Mouse (Mus musculus): ENCODE measurements at regions not wholly inside any gene's neighbourhood (a gene's known extent, or its start where the extent isn't known, plus 50 kb on each side); places are given as distances from the start of the nearest gene placed in this dataset.
A peak's percentile ranks its signal among the peaks of the same experiment; 100 is the strongest.

DNA sequence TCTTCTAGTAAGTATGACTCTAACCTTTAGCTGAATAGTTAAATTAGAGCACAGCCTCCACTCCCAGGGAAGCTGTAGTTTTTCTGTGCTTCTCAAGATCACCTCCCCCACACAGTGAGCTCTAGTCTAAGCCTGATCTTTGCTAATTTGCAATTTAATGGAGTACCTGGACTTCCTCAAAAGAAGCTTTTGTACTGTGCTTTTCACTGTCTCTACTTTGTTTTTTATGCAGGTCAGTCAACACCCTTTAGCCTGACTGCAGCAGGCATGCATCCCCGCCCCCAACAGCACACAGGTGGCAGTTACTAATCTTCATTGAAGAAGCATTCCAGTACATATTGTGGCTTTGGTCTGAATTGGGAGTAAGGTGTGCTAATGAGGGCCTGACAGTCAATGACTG lies 129.4 kb upstream of the Megf9 start:
- H3K27ac ChIP-seq (ENCODE audit: low read depth): no peak overlapping the region
- H3K27me3 ChIP-seq (ENCODE audit: insufficient read depth, low read length): no peaks in the 10 kb centered on the region
- H3K9me3 ChIP-seq (ENCODE audit: low read depth, low read length): no peaks in the 10 kb centered on the region
- H3K4me2 ChIP-seq: no peak overlapping the region
- H3K36me3 ChIP-seq (ENCODE audit: insufficient read depth): no peaks in the 10 kb centered on the region
- no peak overlapping the region for H3K9ac ChIP-seq
- no peaks in the 10 kb centered on the region for H3K4me1 ChIP-seq (ENCODE audit: insufficient read depth)
- ATAC-seq (ENCODE audit: insufficient read depth) (no peak), DNase-seq (no peak)
- no peak overlapping the region for H3K4me3 ChIP-seq (ENCODE audit: low read depth, low read length)
- 95% methylated on average over 1 of the region's 1 CpGs for WGBS
- TF ChIP-seq CTCF (IDR thresholded peaks at IDR 0.05; ENCODE audit: low read depth): no peak

GRCm38 (mm10) chr4:70621431-70621837 lies 86.6 kb upstream of the Megf9 start:
- peak; percentile 58 for TF ChIP-seq CTCF (IDR thresholded peaks at IDR 0.05; ENCODE audit: low read depth)
- Histone ChIP-seq H3K27me3 (ENCODE audit: insufficient read depth, low read length) (no peaks in the 10 kb centered on the region), H3K4me3 (ENCODE audit: low read depth, low read length) (no peak overlapping the region), H3K27ac (ENCODE audit: low read depth) (no peak overlapping the region), H3K36me3 (ENCODE audit: insufficient read depth) (no peaks in the 10 kb centered on the region), H3K9me3 (ENCODE audit: low read depth, low read length) (no peaks in the 10 kb centered on the region), H3K4me1 (ENCODE audit: insufficient read depth) (no peaks in the 10 kb centered on the region), H3K9ac (no peak overlapping the region), H3K4me2 (no peak overlapping the region)
- peak; percentile 78 for DNase-seq
- WGBS: 31% methylated on average over 2 of the region's 2 CpGs
- peak; percentile 78; the same call in 1 of the 2 replicates for ATAC-seq (ENCODE audit: insufficient read depth)

- Histone ChIP-seq H3K4me1 (ENCODE audit: insufficient read depth) (no peaks in the 10 kb centered on the region), H3K36me3 (ENCODE audit: insufficient read depth) (no peaks in the 10 kb centered on the region), H3K9ac (no peak overlapping the region), H3K27me3 (ENCODE audit: insufficient read depth, low read length) (no peaks in the 10 kb centered on the region), H3K4me2 (no peak overlapping the region), H3K9me3 (ENCODE audit: low read depth, low read length) (no peaks in the 10 kb centered on the region), H3K27ac (ENCODE audit: low read depth) (no peak overlapping the region), H3K4me3 (ENCODE audit: low read depth, low read length) (no peak overlapping the region)
- 83% methylated on average over 8 of the region's 8 CpGs for WGBS
- DNase-seq (no peak), ATAC-seq (ENCODE audit: insufficient read depth) (no peak)
- no peak for TF ChIP-seq CTCF (IDR thresholded peaks at IDR 0.05; ENCODE audit: low read depth)
These were observed 85.0 kb upstream of the Megf9 start for GRCm38 (mm10) chr4:70619636-70620287.

DNA sequence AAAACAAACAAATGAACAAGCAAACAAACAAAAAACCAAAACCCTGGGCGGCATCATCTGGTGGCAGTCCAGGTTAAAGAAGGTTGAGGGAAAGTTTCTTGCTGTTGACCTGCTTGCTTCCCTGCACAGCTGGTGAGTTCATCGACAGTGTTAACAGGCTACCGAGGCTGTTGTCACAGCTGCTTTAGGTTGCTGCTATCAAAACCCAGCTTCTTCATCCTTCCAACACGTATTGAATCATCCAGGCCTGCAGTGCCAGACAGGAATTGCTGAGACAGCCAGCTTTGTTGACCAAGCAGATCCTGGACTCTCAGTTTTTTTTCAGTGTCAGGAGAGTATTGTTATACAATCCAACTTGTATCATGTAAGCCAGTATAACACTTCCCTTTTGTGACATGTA lies 81.0 kb upstream of the Megf9 start:
- H3K27me3 ChIP-seq (ENCODE audit: insufficient read depth, low read length): no peaks in the 10 kb centered on the region
- DNase-seq (peak; percentile 52), ATAC-seq (ENCODE audit: insufficient read depth) (peak; percentile 62; the same call in 1 of the 2 replicates)

DNA sequence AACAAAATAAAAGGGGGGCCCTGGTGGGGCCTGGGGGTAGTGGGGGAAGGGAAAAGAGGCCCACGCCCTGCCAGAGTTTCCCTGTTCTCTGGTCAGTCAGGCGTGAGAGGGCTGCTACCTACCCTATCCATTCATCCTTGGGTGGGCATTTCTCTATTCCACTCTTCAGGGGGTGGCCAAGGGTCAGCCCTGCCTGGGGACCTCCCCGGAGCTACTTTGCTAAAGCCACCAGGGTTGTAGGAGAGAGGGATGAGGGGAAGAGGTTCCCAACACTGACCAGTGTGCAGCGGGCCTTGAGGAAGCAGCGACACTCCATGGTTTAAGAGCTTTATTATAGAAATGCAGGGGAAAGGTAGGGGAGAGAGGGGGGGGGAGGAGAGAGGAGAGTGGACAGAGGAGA lies 79.6 kb upstream of the Megf9 start:
- Histone ChIP-seq H3K27ac (ENCODE audit: low read depth) (no peak overlapping the region), H3K27me3 (ENCODE audit: insufficient read depth, low read length) (no peaks in the 10 kb centered on the region), H3K4me2 (no peak overlapping the region), H3K4me3 (ENCODE audit: low read depth, low read length) (no peak overlapping the region), H3K9me3 (ENCODE audit: low read depth, low read length) (no peaks in the 10 kb centered on the region), H3K36me3 (ENCODE audit: insufficient read depth) (no peaks in the 10 kb centered on the region), H3K9ac (no peak overlapping the region), H3K4me1 (ENCODE audit: insufficient read depth) (no peaks in the 10 kb centered on the region)
- DNase-seq (no peak), ATAC-seq (ENCODE audit: insufficient read depth) (no peak)
- 87% methylated on average over 5 of the region's 5 CpGs for WGBS
- TF ChIP-seq CTCF (IDR thresholded peaks at IDR 0.05; ENCODE audit: low read depth): no peak

More for the DNA sequence above, 81.0 kb upstream of the Megf9 start:
- Histone ChIP-seq H3K27ac (ENCODE audit: low read depth) (no peak overlapping the region), H3K36me3 (ENCODE audit: insufficient read depth) (no peaks in the 10 kb centered on the region), H3K4me3 (ENCODE audit: low read depth, low read length) (no peak overlapping the region), H3K4me2 (no peak overlapping the region), H3K4me1 (ENCODE audit: insufficient read depth) (no peaks in the 10 kb centered on the region), H3K9ac (no peak overlapping the region), H3K9me3 (ENCODE audit: low read depth, low read length) (no peaks in the 10 kb centered on the region)
- WGBS: 26% methylated on average over 4 of the region's 4 CpGs
- TF ChIP-seq CTCF (IDR thresholded peaks at IDR 0.05; ENCODE audit: low read depth): no peak

GRCm38 (mm10) chr4:70603209-70603852 lies 68.5 kb upstream of the Megf9 start:
- Histone ChIP-seq H3K36me3 (ENCODE audit: insufficient read depth) (no peaks in the 10 kb centered on the region), H3K9ac (no peak overlapping the region), H3K27ac (ENCODE audit: low read depth) (no peak overlapping the region), H3K9me3 (ENCODE audit: low read depth, low read length) (no peaks in the 10 kb centered on the region), H3K4me3 (ENCODE audit: low read depth, low read length) (no peak overlapping the region), H3K4me1 (ENCODE audit: insufficient read depth) (no peaks in the 10 kb centered on the region), H3K4me2 (no peak overlapping the region), H3K27me3 (ENCODE audit: insufficient read depth, low read length) (no peaks in the 10 kb centered on the region)
- ATAC-seq (ENCODE audit: insufficient read depth) (no peak; the same call in 1 of the 2 replicates), DNase-seq (peak; percentile 80)
- 12% methylated on average over 3 of the region's 3 CpGs for WGBS
- peak; percentile 69 for TF ChIP-seq CTCF (IDR thresholded peaks at IDR 0.05; ENCODE audit: low read depth)

DNA sequence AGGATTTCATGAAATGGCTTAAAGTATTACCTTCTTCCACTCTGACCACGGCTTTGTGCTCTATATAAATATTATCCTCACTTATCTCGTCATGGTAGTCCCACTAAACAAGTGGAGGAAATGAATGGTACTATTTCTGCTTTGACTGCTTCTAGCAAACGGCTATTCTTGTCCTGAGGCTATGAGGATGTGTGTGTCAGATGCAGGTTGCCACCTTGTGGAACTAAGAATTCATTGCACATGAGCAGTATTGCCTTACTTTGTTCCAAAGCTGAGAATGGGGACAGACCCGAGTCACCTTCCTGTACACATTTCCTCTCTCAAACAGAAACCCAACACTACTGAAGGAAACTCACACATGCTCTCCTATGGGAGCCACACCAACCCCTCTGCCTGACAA lies 66.5 kb upstream of the Megf9 start:
- peak; percentile 74; the same call in 1 of the 2 replicates for ATAC-seq (ENCODE audit: insufficient read depth)
- no peak overlapping the region for H3K9ac ChIP-seq
- H3K27ac ChIP-seq (ENCODE audit: low read depth): no peak overlapping the region
- no peaks in the 10 kb centered on the region for H3K27me3 ChIP-seq (ENCODE audit: insufficient read depth, low read length)
- H3K4me3 ChIP-seq (ENCODE audit: low read depth, low read length): no peak overlapping the region
- H3K9me3 ChIP-seq (ENCODE audit: low read depth, low read length): no peaks in the 10 kb centered on the region
- no peaks in the 10 kb centered on the region for H3K4me1 ChIP-seq (ENCODE audit: insufficient read depth)
- H3K4me2 ChIP-seq: no peak overlapping the region
- peak; percentile 84 for TF ChIP-seq CTCF (IDR thresholded peaks at IDR 0.05; ENCODE audit: low read depth)
- DNase-seq: peak; percentile 72
- 4% methylated on average over 4 of the region's 4 CpGs for WGBS
- H3K36me3 ChIP-seq (ENCODE audit: insufficient read depth): no peaks in the 10 kb centered on the region
